Mouse (Mus musculus) hindbrain, embryonic 16.5 days (tissue): ENCODE measurements at regions not wholly inside any gene's neighbourhood (a gene's known extent, or its start where the extent isn't known, plus 50 kb on each side); places are given as distances from the start of the nearest gene placed in this dataset.

ENCODE experiments used
- ATAC-seq: fragments of 200-750 bp; cut with Nextera tagmentation; 2 replicates; pipeline ENCODE4 v1.8.0; 2017; ENCODE audit warnings: moderate TSS enrichment, moderate library complexity
- H3K27ac ChIP-seq: fragments of 300-500 bp; sonication (generic); 2 replicates; pipeline ENCODE4 v1.5.1; 2014; ENCODE audit warnings: low read depth, mild to moderate bottlenecking, control low read depth, low read length, moderate library complexity
- H3K27me3 ChIP-seq: fragments of 300-500 bp; sonication (generic); replicated peaks from 2 replicates; pipeline ENCODE4 v1.6.1; 2014; ENCODE audit warnings: low read length; ENCODE audit not compliant: control insufficient read depth, insufficient read depth
- H3K36me3 ChIP-seq: fragments of 300-500 bp; sonication (generic); 2 replicates; pipeline ENCODE4 v1.6.1; 2014; ENCODE audit warnings: mild to moderate bottlenecking, low read length, moderate library complexity, mixed read lengths; ENCODE audit not compliant: control insufficient read depth, insufficient read depth
- H3K4me1 ChIP-seq: fragments of 300-500 bp; sonication (generic); 2 replicates; pipeline ENCODE4 v1.6.1; 2014; ENCODE audit warnings: low read depth, low read length; ENCODE audit not compliant: control insufficient read depth, insufficient read depth
- H3K4me2 ChIP-seq: fragments of 300-500 bp; sonication (generic); 2 replicates; pipeline ENCODE4 v1.6.1; 2014; ENCODE audit warnings: mild to moderate bottlenecking, low read length, control low read depth, moderate library complexity
- H3K4me3 ChIP-seq: fragments of 300-500 bp; sonication (generic); 2 replicates; pipeline ENCODE4 v1.5.1; 2014; ENCODE audit warnings: mild to moderate bottlenecking, low read length, control low read depth, moderate library complexity
- H3K9ac ChIP-seq: fragments of 300-500 bp; sonication (generic); 2 replicates; pipeline ENCODE4 v1.6.1; 2014; ENCODE audit warnings: low read depth, mild to moderate bottlenecking, control low read depth, low read length, moderate library complexity
- H3K9me3 ChIP-seq: fragments of 300-500 bp; sonication (generic); 2 replicates; pipeline ENCODE4 v1.6.1; 2014; ENCODE audit warnings: mild to moderate bottlenecking, low read length, moderate library complexity; ENCODE audit not compliant: control insufficient read depth
- WGBS: fragments of 180-500 bp; shearing (Covaris S2); extraction: QIAGEN DNeasy Blood & Tissue Kit; methylation state at CpG from one replicate; pipeline ENCODE4 v1.1.7; 2014; 5-methylcytosine and 5-hydroxymethylcytosine counted together

DNA sequence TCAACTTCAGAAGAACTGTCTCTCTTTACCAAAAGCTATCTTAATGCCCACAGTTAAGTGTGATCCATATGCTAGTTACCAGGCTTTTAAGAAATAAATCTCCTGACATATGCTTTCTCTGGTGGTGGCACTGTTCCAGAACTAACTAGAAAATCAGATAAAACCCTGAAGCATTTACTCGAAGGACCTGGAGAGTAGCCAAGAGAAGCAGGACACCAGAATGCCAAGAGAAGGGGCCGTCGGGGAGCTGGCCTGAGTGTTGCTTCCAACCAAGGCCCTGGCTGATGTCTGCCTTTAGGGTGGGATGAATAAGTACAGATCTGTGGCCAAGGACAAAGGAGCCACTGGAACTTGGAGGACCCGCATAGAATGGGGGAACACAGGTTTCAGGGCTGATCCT is 305.9 kb downstream of the Agtpbp1 start:
- Histone ChIP-seq H3K9me3 (no peaks in the 10 kb centered on the region), H3K9ac (no peak overlapping the region), H3K27ac (no peak overlapping the region), H3K4me1 (no peaks in the 10 kb centered on the region), H3K27me3 (no peaks in the 10 kb centered on the region), H3K4me2 (no peak overlapping the region), H3K36me3 (no peaks in the 10 kb centered on the region), H3K4me3 (no peak overlapping the region)
- WGBS: 47% methylated on average over 4 of the region's 4 CpGs
- ATAC-seq: no peak; the same call in 1 of the 2 replicates

- no peaks in the 10 kb centered on the region for H3K27me3 ChIP-seq
- H3K27ac ChIP-seq: no peak overlapping the region
- no peaks in the 10 kb centered on the region for H3K4me1 ChIP-seq
- 96% methylated on average over 4 of the region's 4 CpGs for WGBS
- no peak overlapping the region for H3K4me3 ChIP-seq
- H3K9me3 ChIP-seq: no peaks in the 10 kb centered on the region
- no peak for ATAC-seq
- H3K4me2 ChIP-seq: no peak overlapping the region
- H3K9ac ChIP-seq: no peak overlapping the region
- no peaks in the 10 kb centered on the region for H3K36me3 ChIP-seq
Measured at GRCm38 (mm10) chr13:59271661-59272060, 313.4 kb downstream of the Agtpbp1 start.

- H3K4me3 ChIP-seq: no peak overlapping the region
- no peak overlapping the region for H3K9ac ChIP-seq
- no peaks in the 10 kb centered on the region for H3K9me3 ChIP-seq
- no peaks in the 10 kb centered on the region for H3K27me3 ChIP-seq
- H3K4me2 ChIP-seq: no peak overlapping the region
- no peaks in the 10 kb centered on the region for H3K4me1 ChIP-seq
- H3K36me3 ChIP-seq: no peaks in the 10 kb centered on the region
- 75% methylated on average over 4 of the region's 4 CpGs for WGBS
- H3K27ac ChIP-seq: no peak overlapping the region
- ATAC-seq: no peak
Measured at GRCm38 (mm10) chr13:59266854-59267253, 318.2 kb downstream of the Agtpbp1 start.

DNA sequence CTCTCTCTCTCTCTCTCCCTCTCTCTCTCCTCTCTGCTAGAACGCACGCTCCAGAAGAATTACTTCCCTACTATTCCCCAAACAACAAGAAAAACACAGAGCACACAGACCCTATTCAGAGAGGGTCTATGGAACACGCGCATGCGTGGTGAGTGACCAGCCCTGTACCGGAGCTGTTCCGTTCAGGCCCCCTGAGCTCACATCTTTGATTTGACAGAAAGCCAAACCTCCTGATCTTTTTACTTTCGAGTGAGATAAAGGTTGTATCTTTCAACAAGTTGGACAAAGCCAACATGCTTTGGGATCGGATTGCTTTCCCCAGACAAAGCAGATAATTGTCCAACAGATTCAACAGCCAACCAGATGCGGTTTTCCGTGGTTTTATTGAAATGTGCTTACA is 320.9 kb downstream of the Agtpbp1 start:
- Histone ChIP-seq H3K9me3 (no peaks in the 10 kb centered on the region), H3K4me2 (no peak overlapping the region), H3K27me3 (no peaks in the 10 kb centered on the region), H3K9ac (no peak overlapping the region), H3K36me3 (no peaks in the 10 kb centered on the region), H3K27ac (no peak overlapping the region), H3K4me3 (no peak overlapping the region), H3K4me1 (no peaks in the 10 kb centered on the region)
- no peak for ATAC-seq
- 76% methylated on average over 11 of the region's 11 CpGs for WGBS

- Histone ChIP-seq H3K9ac (no peak overlapping the region), H3K4me1 (no peaks in the 10 kb centered on the region), H3K27me3 (no peaks in the 10 kb centered on the region), H3K4me3 (no peak overlapping the region), H3K9me3 (no peaks in the 10 kb centered on the region), H3K4me2 (no peak overlapping the region), H3K36me3 (no peaks in the 10 kb centered on the region), H3K27ac (no peak overlapping the region)
- WGBS: 77% methylated on average over 3 of the region's 3 CpGs
- ATAC-seq: no peak
Measured at GRCm38 (mm10) chr13:59261924-59262323, 323.1 kb downstream of the Agtpbp1 start.

GRCm38 (mm10) chr13:59255798-59256435 is 329.1 kb downstream of the Agtpbp1 start:
- no peaks in the 10 kb centered on the region for H3K36me3 ChIP-seq
- no peak for ATAC-seq
- H3K27me3 ChIP-seq: no peaks in the 10 kb centered on the region
- no peak overlapping the region for H3K27ac ChIP-seq
- H3K4me1 ChIP-seq: peaks cover 10% of the 10 kb centered on the region
- WGBS: 34% methylated on average over 12 of the region's 12 CpGs
- H3K4me2 ChIP-seq: no peak overlapping the region
- no peak overlapping the region for H3K9ac ChIP-seq
- H3K4me3 ChIP-seq: no peak overlapping the region
- H3K9me3 ChIP-seq: no peaks in the 10 kb centered on the region

DNA sequence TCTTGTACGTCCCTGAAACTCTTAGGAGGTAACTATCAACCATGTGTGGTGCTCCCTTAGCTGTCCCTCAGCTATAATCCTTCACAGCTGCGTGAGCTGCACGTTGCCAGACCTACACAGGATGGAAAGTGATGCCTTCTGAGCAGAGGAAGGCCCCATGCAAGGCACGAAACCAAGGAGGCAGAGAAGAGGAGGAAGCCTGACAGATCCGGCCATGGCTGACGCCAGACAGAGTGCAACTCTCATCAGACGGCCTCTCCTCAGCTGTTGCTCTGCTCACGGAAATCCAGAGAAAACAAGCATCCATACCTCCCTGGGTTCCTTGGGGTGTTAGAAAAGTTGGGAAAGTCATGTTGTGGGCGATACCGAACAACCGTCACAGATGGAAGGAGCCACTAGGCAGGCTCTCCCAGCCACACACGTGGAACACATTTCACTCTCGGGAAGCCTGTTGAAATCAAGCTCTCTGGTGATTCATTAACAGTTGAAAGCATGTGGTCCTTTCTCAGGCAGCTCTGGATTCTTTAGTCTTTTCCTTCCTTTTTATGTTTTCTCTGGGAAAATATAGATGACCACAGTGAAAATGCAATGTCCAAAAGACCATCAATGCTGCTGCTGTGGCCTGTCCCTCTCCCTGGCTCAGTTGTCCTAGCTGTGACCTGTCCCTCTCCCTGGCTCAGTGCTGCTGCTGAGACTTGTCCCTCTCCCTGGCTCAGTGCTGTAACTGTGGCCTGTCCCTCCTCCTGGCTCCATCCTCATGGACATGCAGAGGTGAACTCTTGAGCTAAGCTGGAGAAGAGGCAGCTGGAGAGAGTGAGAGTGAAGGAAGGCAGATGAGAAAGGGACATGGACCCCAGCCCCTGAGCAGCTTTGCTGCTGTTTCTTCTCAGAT is 331.1 kb downstream of the Agtpbp1 start:
- H3K4me2 ChIP-seq: no peak overlapping the region
- H3K27me3 ChIP-seq: no peaks in the 10 kb centered on the region
- no peak overlapping the region for H3K9ac ChIP-seq
- 66% methylated on average over 13 of the region's 13 CpGs for WGBS
- H3K36me3 ChIP-seq: no peaks in the 10 kb centered on the region
- ATAC-seq: no peak
- no peaks in the 10 kb centered on the region for H3K9me3 ChIP-seq
- peaks cover 10% of the 10 kb centered on the region for H3K4me1 ChIP-seq
- H3K27ac ChIP-seq: no peak overlapping the region
- no peak overlapping the region for H3K4me3 ChIP-seq

DNA sequence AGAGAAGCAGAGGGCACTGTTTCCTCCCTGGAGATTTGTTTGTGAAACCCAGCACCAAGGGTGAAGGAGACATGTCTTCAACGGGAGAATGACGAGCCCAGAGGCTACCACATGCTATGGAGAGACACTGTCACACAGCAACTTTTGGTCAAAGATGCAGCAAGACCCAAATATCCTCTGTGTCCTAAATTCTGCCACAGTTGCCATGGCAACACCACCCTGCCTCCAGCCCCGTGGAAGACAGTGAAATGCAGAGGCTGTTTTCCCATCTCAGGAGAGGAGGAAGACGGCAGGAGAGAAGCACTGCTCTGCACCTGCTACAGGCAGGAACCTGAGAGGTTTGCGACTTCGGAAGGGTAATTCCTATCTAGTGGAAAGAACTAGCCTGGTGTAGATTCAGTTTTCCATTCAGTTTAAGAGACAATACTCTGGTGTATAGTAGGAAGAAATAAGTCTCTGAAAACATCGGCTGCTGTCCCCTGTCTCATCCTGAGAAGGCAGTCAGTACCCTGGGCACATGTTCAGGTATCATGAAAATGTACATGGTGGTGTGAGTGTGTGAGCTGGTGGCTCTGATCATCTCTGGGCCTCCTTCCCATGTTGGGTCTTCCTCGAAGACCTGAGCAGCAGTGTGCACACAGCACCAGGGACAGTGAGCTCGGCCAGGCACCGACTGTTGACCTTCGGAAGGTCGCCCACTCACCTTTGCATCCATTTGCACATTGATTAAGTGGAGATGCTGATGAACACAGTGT is 333.6 kb downstream of the Agtpbp1 start:
- Histone ChIP-seq H3K27ac (peak overlapping the region; percentile 64), H3K9me3 (no peaks in the 10 kb centered on the region), H3K36me3 (no peaks in the 10 kb centered on the region), H3K4me1 (peaks cover 10% of the 10 kb centered on the region), H3K4me2 (peak overlapping the region; percentile 29), H3K9ac (no peak overlapping the region), H3K4me3 (no peak overlapping the region), H3K27me3 (no peaks in the 10 kb centered on the region)
- WGBS: 45% methylated on average over 12 of the region's 12 CpGs
- ATAC-seq: peak; percentile 83

DNA sequence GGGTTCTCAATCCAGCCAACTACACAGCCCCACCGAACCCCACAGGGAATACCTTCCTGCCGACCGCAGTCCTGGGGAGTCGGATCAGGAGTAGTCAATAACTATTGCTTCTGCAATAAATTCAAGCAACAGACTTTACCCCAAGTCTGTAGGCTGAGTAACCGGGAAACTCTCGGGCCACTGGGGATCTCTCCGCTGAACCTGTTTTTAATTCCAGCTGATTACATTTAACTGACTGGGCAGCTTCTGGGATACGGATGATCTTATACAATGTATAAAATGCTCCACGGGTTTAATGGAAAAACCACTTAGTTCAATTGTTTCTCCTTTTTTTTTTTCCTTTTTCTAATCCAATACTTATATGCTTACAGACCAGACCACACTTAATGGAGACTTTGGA is 336.6 kb downstream of the Agtpbp1 start:
- ATAC-seq: no peak
- WGBS: 77% methylated on average over 9 of the region's 9 CpGs

More for the DNA sequence above, 336.6 kb downstream of the Agtpbp1 start:
- Histone ChIP-seq H3K36me3 (no peaks in the 10 kb centered on the region), H3K4me3 (no peak overlapping the region), H3K27me3 (no peaks in the 10 kb centered on the region), H3K4me1 (peaks cover 10% of the 10 kb centered on the region), H3K4me2 (no peak overlapping the region), H3K9ac (no peak overlapping the region), H3K9me3 (no peaks in the 10 kb centered on the region), H3K27ac (no peak overlapping the region)
